Mouse (Mus musculus) frontal cortex, adult (tissue): ENCODE results near the gene Gdpd5.

ENCODE experiments used
- ATAC-seq: cut with Nextera tagmentation; 2 replicates; pipeline ENCODE4 v1.9.2; 2017; ENCODE audit warnings: mild to moderate bottlenecking, moderate library complexity, mixed read lengths; ENCODE audit not compliant: low TSS enrichment

The Gdpd5 gene

GRCm38 (mm10) chr7:99381214-99382087 lies at the start of gene Gdpd5:
Gdpd5 (plus strand) TSS chr7:99381414.
- peak; percentile 82 for ATAC-seq

GRCm38 (mm10) chr7:99332774-99333480 lies 48.3 kb upstream of the Gdpd5 start:
- ATAC-seq = peak; percentile 66; the same call in 1 of the 2 replicates

GRCm38 (mm10) chr7:99340736-99341135 lies 40.5 kb upstream of the Gdpd5 start:
- no peak for ATAC-seq

GRCm38 (mm10) chr7:99343577-99343976 lies 37.6 kb upstream of the Gdpd5 start:
- no peak for ATAC-seq

- no peak for ATAC-seq
Observed at GRCm38 (mm10) chr7:99347268-99347667, 33.9 kb upstream of the Gdpd5 start.

- no peak for ATAC-seq
Observed at GRCm38 (mm10) chr7:99348883-99349282, 32.3 kb upstream of the Gdpd5 start.

- no peak for ATAC-seq
Observed at GRCm38 (mm10) chr7:99349782-99350720, 31.2 kb upstream of the Gdpd5 start.

- ATAC-seq = no peak
Observed at GRCm38 (mm10) chr7:99351104-99351801, 30.0 kb upstream of the Gdpd5 start.

- ATAC-seq = no peak
Observed at GRCm38 (mm10) chr7:99351802-99352517, 29.3 kb upstream of the Gdpd5 start.

GRCm38 (mm10) chr7:99352526-99353400 lies 28.5 kb upstream of the Gdpd5 start, which contains the start of gene Serpinh1:
Serpinh1 (minus strand) TSS chr7:99353239.
- ATAC-seq = 0 out of 2 replicates have a peak, but pooled peaks have one; percentile 21

- peak; percentile 66 for ATAC-seq
Observed at GRCm38 (mm10) chr7:99355731-99356131, 25.5 kb upstream of the Gdpd5 start.

- ATAC-seq = no peak
Observed at GRCm38 (mm10) chr7:99356244-99356930, 24.8 kb upstream of the Gdpd5 start.

GRCm38 (mm10) chr7:99357201-99357600 lies 24.0 kb upstream of the Gdpd5 start:
- no peak for ATAC-seq

GRCm38 (mm10) chr7:99358371-99358770 lies 22.8 kb upstream of the Gdpd5 start:
- no peak for ATAC-seq

GRCm38 (mm10) chr7:99360021-99360802 lies 21.0 kb upstream of the Gdpd5 start:
- ATAC-seq = peak; percentile 76

GRCm38 (mm10) chr7:99360803-99361414 lies 20.3 kb upstream of the Gdpd5 start:
- ATAC-seq = no peak

- no peak for ATAC-seq
Observed at GRCm38 (mm10) chr7:99362137-99362536, 19.1 kb upstream of the Gdpd5 start.
